Mouse (Mus musculus) MEL (cell line): ENCODE measurements around the gene Tipin.
A peak's percentile ranks its signal among the peaks of the same experiment; 100 is the strongest.

Experiments
- BHLHE40 ChIP-seq: IDR thresholded peaks from 2 replicates; pipeline ENCODE4 v1.6.1; 2012; ENCODE audit warnings: low read depth, mild to moderate bottlenecking, inconsistent platforms, low read length, improper control_type of control experiment, borderline replicate concordance
- CHD2 ChIP-seq: IDR thresholded peaks from 2 replicates; pipeline ENCODE4 v1.6.1; 2011; ENCODE audit warnings: low read length, improper control_type of control experiment
- CTCF ChIP-seq, 3 experiments: IDR thresholded peaks in 2 of 3; conservative IDR thresholded peaks in 1 of 3; 2 replicates each; pipeline ENCODE4 v1.5.1; 2011 to 2012; ENCODE audit warnings: low read length in 3 of 3, low read depth in 2 of 3, mild to moderate bottlenecking in 2 of 3, improper control_type of control experiment in 1 of 3, inconsistent platforms in 1 of 3, mixed read lengths in 1 of 3, moderate library complexity in 1 of 3; ENCODE audit not compliant: control insufficient read depth in 1 of 3, insufficient read depth in 1 of 3, poor library complexity in 1 of 3, severe bottlenecking in 1 of 3
- EP300 ChIP-seq, 2 experiments: IDR thresholded peaks; 2 replicates each; pipeline ENCODE4 v1.6.1; 2011; ENCODE audit warnings: improper control_type of control experiment in 2 of 2, low read length in 2 of 2, low read depth in 1 of 2, mild to moderate bottlenecking in 1 of 2
- GATA1 ChIP-seq: IDR thresholded peaks from 2 replicates; pipeline ENCODE4 v1.6.1; 2011; ENCODE audit warnings: low read depth, low read length, improper control_type of control experiment
- MAFK ChIP-seq: IDR thresholded peaks from 2 replicates; pipeline ENCODE4 v1.6.1; 2011; ENCODE audit warnings: low read depth, mild to moderate bottlenecking, low read length, improper control_type of control experiment, borderline replicate concordance
- MYB ChIP-seq: IDR thresholded peaks from 2 replicates; pipeline ENCODE4 v1.6.1; 2011; ENCODE audit warnings: mild to moderate bottlenecking, low read depth, low read length, improper control_type of control experiment
- MYC ChIP-seq: IDR thresholded peaks from 2 replicates; pipeline ENCODE4 v1.6.1; 2011; ENCODE audit warnings: low read depth, mild to moderate bottlenecking, low read length, improper control_type of control experiment, moderate library complexity
- POLR2A ChIP-seq, 2 experiments: IDR thresholded peaks; 2 replicates each; pipeline ENCODE4 v1.6.1; 2011 to 2012; ENCODE audit warnings: low read length in 2 of 2, mild to moderate bottlenecking in 2 of 2, control low read depth in 1 of 2, improper control_type of control experiment in 1 of 2, low read depth in 1 of 2, moderate library complexity in 1 of 2; ENCODE audit not compliant: control insufficient read depth in 1 of 2, insufficient read depth in 1 of 2, poor library complexity in 1 of 2
- POLR2AphosphoS2 ChIP-seq: IDR thresholded peaks from 2 replicates; pipeline ENCODE4 v1.6.1; 2011; ENCODE audit warnings: low read length, improper control_type of control experiment
- SIN3A ChIP-seq: IDR thresholded peaks from 2 replicates; pipeline ENCODE4 v1.6.1; 2012; ENCODE audit warnings: low read length, improper control_type of control experiment, inconsistent platforms
- UBTF ChIP-seq: IDR thresholded peaks from 2 replicates; pipeline ENCODE4 v1.6.1; 2012; ENCODE audit warnings: low read depth, mild to moderate bottlenecking, inconsistent platforms, low read length, improper control_type of control experiment, moderate library complexity, borderline replicate concordance; ENCODE audit not compliant: insufficient read depth
- ZMIZ1 ChIP-seq: IDR thresholded peaks from 2 replicates; pipeline ENCODE4 v1.6.1; 2012; ENCODE audit warnings: low read depth, mild to moderate bottlenecking, inconsistent platforms, low read length, improper control_type of control experiment, moderate library complexity

GRCm38 (mm10) chr9:64312128-64312527 lies 30.7 kb downstream of the Tipin start:
- TF ChIP-seq POLR2A (IDR thresholded peaks at IDR 0.05; ENCODE audit: control insufficient read depth in 1 of 2, insufficient read depth in 1 of 2, low read depth in 1 of 2, low read length in 2 of 2, poor library complexity in 1 of 2) (no peak), CHD2 (no peak), MAFK (no peak), GATA1 (no peak), CTCF (IDR thresholded peaks at IDR 0.05 in 2 of 3, conservative IDR thresholded peaks at IDR 0.05 in 1 of 3; ENCODE audit: control insufficient read depth in 1 of 3, insufficient read depth in 1 of 3, low read depth in 2 of 3, low read length in 3 of 3, poor library complexity in 1 of 3, severe bottlenecking in 1 of 3) (peak; percentile 33 to 58 (median 57); a peak in 5 of 6 replicates), EP300 (IDR thresholded peaks at IDR 0.05; ENCODE audit: low read depth in 1 of 2, low read length in 2 of 2) (no peak), UBTF (no peak), SIN3A (no peak), MYB (no peak), ZMIZ1 (no peak), POLR2AphosphoS2 (no peak), BHLHE40 (no peak), MYC (no peak)
